9 mouse cellular contexts compared by ENCODE assay signal in genomic region chr11:88097173-88097572, GRCm38 (mm10). TPM values are rescaled to one million over a fixed set of nuclear protein-coding genes. Genes with fewer than 3 reads are reported as not detected.
A peak's percentile ranks its signal among the peaks of the same experiment; 100 is the strongest.
DNase-seq lines count a peak whose midpoint lies in the region; ATAC-seq and TF ChIP-seq lines count a peak whose summit lies in the region.
"Had no signal": no experiment of that assay in that cellular context is flagged by ENCODE, and none has a peak within 500 bp of the region (broad histone marks: within the 10 kb centered on the region; RNA-seq: fewer than 3 reads in every experiment).

No protein-coding gene starts in this region.

- H3K4me2 ChIP-seq in forebrain, embryonic 13.5 days = no peak overlapping the region
- H3K4me2 ChIP-seq in embryonic facial prominence, embryonic 15.5 days (replicated peaks) = peak overlapping the region; percentile 21; the same call in 1 of the 2 replicates
- peak overlapping the region; percentile 82 for H3K4me2 ChIP-seq in hindbrain, postnatal 0 days (ENCODE audit: low read depth, low read length)
- H3K4me2 ChIP-seq in midbrain, embryonic 12.5 days (replicated peaks) = 0 out of 2 replicates have a peak overlapping the region, but pooled peaks have one; percentile 61
- no peak overlapping the region for H3K4me2 ChIP-seq in liver, embryonic 12.5 days

- DNase-seq in forebrain, embryonic 10.5 days (ENCODE audit: extremely low spot score, low spot score) = no peak
- DNase-seq in hindbrain, postnatal 0 days (ENCODE audit: low spot score) = no peak
- DNase-seq in urinary bladder, adult 18-20 months (ENCODE audit: low spot score in 2 of 2) = no peak
- DNase-seq: adrenal gland, postnatal 36 days had no signal

- peak overlapping the region; percentile 48; the same call in 1 of the 2 replicates for H3K27ac ChIP-seq in forebrain, embryonic 10.5 days
- no peak overlapping the region for H3K27ac ChIP-seq in forebrain, embryonic 13.5 days
- peak overlapping the region; percentile 74 for H3K27ac ChIP-seq in embryonic facial prominence, embryonic 15.5 days (replicated peaks)
- H3K27ac ChIP-seq in hindbrain, postnatal 0 days = peak overlapping the region; percentile 36; the same call in 1 of the 2 replicates
- H3K27ac ChIP-seq in midbrain, embryonic 12.5 days (replicated peaks) = no peak overlapping the region
- H3K27ac ChIP-seq in liver, embryonic 12.5 days = no peak overlapping the region

- 29% methylated on average over 4 of the region's 4 CpGs for WGBS in forebrain, embryonic 10.5 days
- 27% methylated on average over 4 of the region's 4 CpGs for WGBS in forebrain, embryonic 13.5 days
- 8% methylated on average over 4 of the region's 4 CpGs for WGBS in embryonic facial prominence, embryonic 15.5 days
- WGBS in hindbrain, postnatal 0 days = 19% methylated on average over 4 of the region's 4 CpGs
- WGBS in midbrain, embryonic 12.5 days = 19% methylated on average over 4 of the region's 4 CpGs
- 12% methylated on average over 4 of the region's 4 CpGs for WGBS in liver, embryonic 12.5 days (ENCODE audit: insufficient replicate concordance)

- no peak overlapping the region for H3K9ac ChIP-seq in forebrain, embryonic 13.5 days
- H3K9ac ChIP-seq in embryonic facial prominence, embryonic 15.5 days = no peak overlapping the region
- 0 out of 2 replicates have a peak overlapping the region, but pooled peaks have one; percentile 18 for H3K9ac ChIP-seq in hindbrain, postnatal 0 days (replicated peaks; ENCODE audit: low read length)
- 0 out of 2 replicates have a peak overlapping the region, but pooled peaks have one; percentile 31 for H3K9ac ChIP-seq in midbrain, embryonic 12.5 days (replicated peaks)
- no peak overlapping the region for H3K9ac ChIP-seq in liver, embryonic 12.5 days

- peaks cover 22% of the 10 kb centered on the region for H3K27me3 ChIP-seq in forebrain, embryonic 10.5 days (ENCODE audit: poor library complexity, severe bottlenecking)
- H3K27me3 ChIP-seq in forebrain, embryonic 13.5 days = peaks cover 13% of the 10 kb centered on the region
- no peaks in the 10 kb centered on the region for H3K27me3 ChIP-seq in embryonic facial prominence, embryonic 15.5 days
- no peaks in the 10 kb centered on the region for H3K27me3 ChIP-seq in hindbrain, postnatal 0 days (ENCODE audit: insufficient read depth, low read length)
- peaks cover 18% of the 10 kb centered on the region for H3K27me3 ChIP-seq in midbrain, embryonic 12.5 days
- peaks cover 94% of the 10 kb centered on the region for H3K27me3 ChIP-seq in liver, embryonic 12.5 days (replicated peaks)

- peaks cover 9% of the 10 kb centered on the region for H3K36me3 ChIP-seq in forebrain, embryonic 10.5 days (replicated peaks)
- H3K36me3 ChIP-seq in forebrain, embryonic 13.5 days (ENCODE audit: poor library complexity, severe bottlenecking) = no peaks in the 10 kb centered on the region
- H3K36me3 ChIP-seq in embryonic facial prominence, embryonic 15.5 days = no peaks in the 10 kb centered on the region
- no peaks in the 10 kb centered on the region for H3K36me3 ChIP-seq in hindbrain, postnatal 0 days (ENCODE audit: insufficient read depth, low read length)
- H3K36me3 ChIP-seq in midbrain, embryonic 12.5 days = no peaks in the 10 kb centered on the region
- H3K36me3 ChIP-seq in liver, embryonic 12.5 days = no peaks in the 10 kb centered on the region

- peaks cover 55% of the 10 kb centered on the region for H3K4me1 ChIP-seq in forebrain, embryonic 10.5 days
- peaks cover 33% of the 10 kb centered on the region for H3K4me1 ChIP-seq in forebrain, embryonic 13.5 days
- H3K4me1 ChIP-seq in embryonic facial prominence, embryonic 15.5 days = peaks cover 39% of the 10 kb centered on the region
- peaks cover 17% of the 10 kb centered on the region for H3K4me1 ChIP-seq in hindbrain, postnatal 0 days (ENCODE audit: insufficient read depth, low read length)
- peaks cover 33% of the 10 kb centered on the region for H3K4me1 ChIP-seq in midbrain, embryonic 12.5 days
- peaks cover 28% of the 10 kb centered on the region for H3K4me1 ChIP-seq in liver, embryonic 12.5 days

- no peak for ATAC-seq in forebrain, embryonic 13.5 days
- ATAC-seq in embryonic facial prominence, embryonic 15.5 days (ENCODE audit: insufficient number of reproducible peaks, low FRiP score, low TSS enrichment, low read depth) = peak; percentile 75; the same call in 1 of the 2 replicates
- no peak for ATAC-seq in hindbrain, postnatal 0 days
- ATAC-seq in midbrain, embryonic 12.5 days (ENCODE audit: low FRiP score, low read depth) = no peak
- ATAC-seq in activated CD4-positive, CD25-positive, alpha-beta regulatory T cell, adult 4 months = no peak
- no peak for ATAC-seq in liver, embryonic 12.5 days

- TF ChIP-seq CTCF in hindbrain, postnatal 0 days (IDR thresholded peaks at IDR 0.05; ENCODE audit: low read depth) = no peak

- H3K9me3 ChIP-seq in forebrain, embryonic 10.5 days = no peaks in the 10 kb centered on the region
- no peaks in the 10 kb centered on the region for H3K9me3 ChIP-seq in forebrain, embryonic 13.5 days (replicated peaks)
- H3K9me3 ChIP-seq in embryonic facial prominence, embryonic 15.5 days (replicated peaks) = no peaks in the 10 kb centered on the region
- no peaks in the 10 kb centered on the region for H3K9me3 ChIP-seq in hindbrain, postnatal 0 days (ENCODE audit: low read length)
- no peaks in the 10 kb centered on the region for H3K9me3 ChIP-seq in midbrain, embryonic 12.5 days
- H3K9me3 ChIP-seq in liver, embryonic 12.5 days (replicated peaks) = no peaks in the 10 kb centered on the region

- H3K4me3 ChIP-seq in forebrain, embryonic 10.5 days = peak overlapping the region; percentile 7; the same call in 1 of the 2 replicates
- no peak overlapping the region for H3K4me3 ChIP-seq in forebrain, embryonic 13.5 days
- no peak overlapping the region for H3K4me3 ChIP-seq in embryonic facial prominence, embryonic 15.5 days (replicated peaks)
- H3K4me3 ChIP-seq in hindbrain, postnatal 0 days (ENCODE audit: low read length) = no peak overlapping the region
- H3K4me3 ChIP-seq in midbrain, embryonic 12.5 days = no peak overlapping the region
- no peak overlapping the region for H3K4me3 ChIP-seq in liver, embryonic 12.5 days

RNA-seq across cellular contexts. Expression of gene Cuedc1, which starts 0.7 kb away (rescaled TPM):
- 20.0 and 24.9 TPM in 2 replicates for polyA plus RNA-seq in forebrain, embryonic 10.5 days (2016; fragmentation: Nextera tagmentation; extraction: Ambion mirVana)
- 32.8 and 37.4 TPM in 2 replicates for polyA plus RNA-seq in forebrain, embryonic 13.5 days (2015; fragmentation: Nextera tagmentation; extraction: Ambion mirVana)
- polyA plus RNA-seq in embryonic facial prominence, embryonic 15.5 days (2015; fragmentation: Nextera tagmentation; extraction: Ambion mirVana) = 35.4 and 38.7 TPM in 2 replicates
- 33.6 and 44.6 TPM in 2 replicates for total RNA-seq in hindbrain, postnatal 0 days (2014; rRNA removed)
- polyA plus RNA-seq in hindbrain, postnatal 0 days (2015; fragmentation: Nextera tagmentation; extraction: Ambion mirVana) = 35.8 and 40.9 TPM in 2 replicates
- polyA plus RNA-seq in midbrain, embryonic 12.5 days (2016; fragmentation: Nextera tagmentation; extraction: Ambion mirVana) = 40.5 and 45.7 TPM in 2 replicates
- polyA plus RNA-seq in activated CD4-positive, CD25-positive, alpha-beta regulatory T cell, adult 4 months (2017; shearing (Covaris generic)) = 1 to 10 TPM; 5.4 to 5.8 TPM
- polyA plus RNA-seq in liver, embryonic 12.5 days (2016; fragmentation: Nextera tagmentation; extraction: Ambion mirVana) = 3.4 and 4.6 TPM in 2 replicates

RNA-seq across cellular contexts. Expression of gene Vezf1, which starts 29.1 kb away (rescaled TPM):
- 61.6 and 62.6 TPM in 2 replicates for polyA plus RNA-seq in forebrain, embryonic 10.5 days (2016; fragmentation: Nextera tagmentation; extraction: Ambion mirVana)
- polyA plus RNA-seq in forebrain, embryonic 13.5 days (2015; fragmentation: Nextera tagmentation; extraction: Ambion mirVana) = 65.6 and 72.7 TPM in 2 replicates
- 37.5 and 39.6 TPM in 2 replicates for polyA plus RNA-seq in embryonic facial prominence, embryonic 15.5 days (2015; fragmentation: Nextera tagmentation; extraction: Ambion mirVana)
- total RNA-seq in hindbrain, postnatal 0 days (2014; rRNA removed) = 32.7 and 33.5 TPM in 2 replicates
- polyA plus RNA-seq in hindbrain, postnatal 0 days (2015; fragmentation: Nextera tagmentation; extraction: Ambion mirVana) = 29.2 and 31.9 TPM in 2 replicates
- polyA plus RNA-seq in midbrain, embryonic 12.5 days (2016; fragmentation: Nextera tagmentation; extraction: Ambion mirVana) = 88.6 and 95.5 TPM in 2 replicates
- polyA plus RNA-seq in activated CD4-positive, CD25-positive, alpha-beta regulatory T cell, adult 4 months (2017; shearing (Covaris generic)) = 10 to 100 TPM; 20.6 to 21.0 TPM
- polyA plus RNA-seq in liver, embryonic 12.5 days (2016; fragmentation: Nextera tagmentation; extraction: Ambion mirVana) = 14.6 TPM in 2 replicates

RNA-seq across cellular contexts. Expression of gene Srsf1, which starts 50.0 kb away (rescaled TPM):
- polyA plus RNA-seq in forebrain, embryonic 10.5 days (2016; fragmentation: Nextera tagmentation; extraction: Ambion mirVana) = 404 and 428 TPM in 2 replicates
- 393 and 402 TPM in 2 replicates for polyA plus RNA-seq in forebrain, embryonic 13.5 days (2015; fragmentation: Nextera tagmentation; extraction: Ambion mirVana)
- polyA plus RNA-seq in embryonic facial prominence, embryonic 15.5 days (2015; fragmentation: Nextera tagmentation; extraction: Ambion mirVana) = 269 and 279 TPM in 2 replicates
- 277 and 332 TPM in 2 replicates for total RNA-seq in hindbrain, postnatal 0 days (2014; rRNA removed)
- polyA plus RNA-seq in hindbrain, postnatal 0 days (2015; fragmentation: Nextera tagmentation; extraction: Ambion mirVana) = 124 and 130 TPM in 2 replicates
- 484 and 550 TPM in 2 replicates for polyA plus RNA-seq in midbrain, embryonic 12.5 days (2016; fragmentation: Nextera tagmentation; extraction: Ambion mirVana)
- 10 to 100 TPM; 32.1 to 38.4 TPM for polyA plus RNA-seq in activated CD4-positive, CD25-positive, alpha-beta regulatory T cell, adult 4 months (2017; shearing (Covaris generic))
- 272 and 273 TPM in 2 replicates for polyA plus RNA-seq in liver, embryonic 12.5 days (2016; fragmentation: Nextera tagmentation; extraction: Ambion mirVana)

Comparison
In these comparisons a context has a peak if more than half of its experiments do, and no peak if none do; other contexts are left out.
1. H3K27ac ChIP-seq: peak in forebrain, embryonic 10.5 days (single experiment), embryonic facial prominence, embryonic 15.5 days (single experiment) and hindbrain, postnatal 0 days (single experiment); none in forebrain, embryonic 13.5 days (single experiment), midbrain, embryonic 12.5 days (single experiment) and liver, embryonic 12.5 days (single experiment).
2. H3K4me2 ChIP-seq: peak in embryonic facial prominence, embryonic 15.5 days (single experiment), hindbrain, postnatal 0 days (single experiment) and midbrain, embryonic 12.5 days (single experiment); none in forebrain, embryonic 13.5 days (single experiment) and liver, embryonic 12.5 days (single experiment).
3. H3K9ac ChIP-seq: peak in hindbrain, postnatal 0 days (single experiment) and midbrain, embryonic 12.5 days (single experiment); none in forebrain, embryonic 13.5 days (single experiment), embryonic facial prominence, embryonic 15.5 days (single experiment) and liver, embryonic 12.5 days (single experiment).